Mouse (Mus musculus) embryonic facial prominence, embryonic 15.5 days (tissue): ENCODE data around the gene Cfap45. TPM values are rescaled to one million over a fixed set of nuclear protein-coding genes. Genes with fewer than 3 reads are reported as not detected.

Experiments used
- ATAC-seq: fragments of 200-750 bp; cut with Nextera tagmentation; 2 replicates; pipeline ENCODE4 v1.8.0; 2017; ENCODE audit warnings: low read depth, moderate TSS enrichment; ENCODE audit not compliant: insufficient number of reproducible peaks, low FRiP score, low TSS enrichment
- H3K27ac ChIP-seq: fragments of 300-500 bp; sonication (generic); replicated peaks from 2 replicates; pipeline ENCODE4 v1.5.1; 2015; ENCODE audit warnings: mild to moderate bottlenecking, inconsistent platforms
- H3K27me3 ChIP-seq: fragments of 300-500 bp; sonication (generic); 2 replicates; pipeline ENCODE4 v1.6.1; 2015; ENCODE audit warnings: inconsistent platforms
- H3K36me3 ChIP-seq: fragments of 300-500 bp; sonication (generic); 2 replicates; pipeline ENCODE4 v1.6.1; 2015; ENCODE audit warnings: mild to moderate bottlenecking, inconsistent platforms
- H3K4me1 ChIP-seq: fragments of 300-500 bp; sonication (generic); 2 replicates; pipeline ENCODE4 v1.6.1; 2015; ENCODE audit warnings: inconsistent platforms
- H3K4me2 ChIP-seq: fragments of 300-500 bp; sonication (generic); replicated peaks from 2 replicates; pipeline ENCODE4 v1.6.1; 2015; ENCODE audit warnings: mild to moderate bottlenecking, inconsistent platforms
- H3K4me3 ChIP-seq: fragments of 300-500 bp; sonication (generic); replicated peaks from 2 replicates; pipeline ENCODE4 v1.5.1; 2015; ENCODE audit warnings: mild to moderate bottlenecking, inconsistent platforms
- H3K9ac ChIP-seq: fragments of 300-500 bp; sonication (generic); 2 replicates; pipeline ENCODE4 v1.6.1; 2015; ENCODE audit warnings: inconsistent platforms
- H3K9me3 ChIP-seq: fragments of 300-500 bp; sonication (generic); replicated peaks from 2 replicates; pipeline ENCODE4 v1.6.1; 2016; ENCODE audit warnings: inconsistent platforms
- WGBS: fragments of 180-500 bp; shearing (Covaris S2); methylation state at CpG from one replicate; pipeline ENCODE4 v1.1.7; 2015; 5-methylcytosine and 5-hydroxymethylcytosine counted together
- polyA plus RNA-seq: library from polyadenylated mRNA; unstranded; fragments of >200 nt; fragmentation: Nextera tagmentation; extraction: Ambion mirVana; gene quantifications from 2 replicates; pipeline ENCODE4 v1.2.1, GENCODE M21; 2015

The Cfap45 gene
- polyA plus RNA-seq, 1 experiment from 2014 or later = 18.7 TPM

GRCm38 (mm10) chr1:172539827-172540226 is 19.2 kb downstream of the Cfap45 start:
- ATAC-seq = no peak; the same call in 1 of the 2 replicates
- no peaks in the 10 kb centered on the region for H3K27me3 ChIP-seq
- 43% methylated on average over 6 of the region's 6 CpGs for WGBS
- H3K4me2 ChIP-seq = no peak overlapping the region
- no peak overlapping the region for H3K27ac ChIP-seq
- H3K4me1 ChIP-seq = 0 out of 2 replicates have a peak, but pooled peaks cover 10% of the 10 kb centered on the region
- no peaks in the 10 kb centered on the region for H3K36me3 ChIP-seq
- no peaks in the 10 kb centered on the region for H3K9me3 ChIP-seq
- H3K4me3 ChIP-seq = no peak overlapping the region
- no peak overlapping the region for H3K9ac ChIP-seq

DNA sequence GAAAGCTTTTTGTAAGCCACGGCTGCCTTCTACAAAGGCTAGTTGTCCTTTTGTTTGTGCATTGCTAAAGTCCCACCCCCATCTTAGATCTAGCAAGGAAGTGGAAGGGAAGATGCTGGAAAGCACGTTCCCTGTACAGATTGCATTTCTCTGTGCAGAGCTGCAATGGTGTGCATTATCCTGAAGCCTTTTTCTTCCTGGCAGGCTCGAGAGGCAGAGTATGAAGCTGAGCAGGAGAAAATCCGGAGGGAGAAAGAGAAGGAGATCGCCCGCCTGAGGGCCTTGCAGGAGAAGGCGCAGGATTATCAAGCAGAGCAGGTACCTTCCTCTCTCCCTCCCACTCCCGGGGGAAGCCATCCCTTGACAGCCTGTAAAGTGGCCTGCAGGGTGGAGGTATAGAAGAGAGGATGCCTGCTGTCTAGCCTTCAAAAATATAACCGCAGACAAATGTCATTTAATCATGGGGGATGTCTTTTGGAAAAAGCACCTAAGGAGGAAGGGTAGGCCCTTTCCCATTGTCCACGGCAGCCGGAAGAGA is 19.8 kb downstream of the Cfap45 start:
- 0 out of 2 replicates have a peak, but pooled peaks cover 10% of the 10 kb centered on the region for H3K4me1 ChIP-seq
- no peak overlapping the region for H3K4me2 ChIP-seq
- no peak overlapping the region for H3K27ac ChIP-seq
- no peak for ATAC-seq
- no peak overlapping the region for H3K9ac ChIP-seq
- H3K27me3 ChIP-seq = no peaks in the 10 kb centered on the region
- no peaks in the 10 kb centered on the region for H3K36me3 ChIP-seq
- WGBS = 37% methylated on average over 11 of the region's 11 CpGs
- H3K9me3 ChIP-seq = no peaks in the 10 kb centered on the region
- no peak overlapping the region for H3K4me3 ChIP-seq

GRCm38 (mm10) chr1:172546062-172546461 is 25.5 kb downstream of the Cfap45 start:
- no peak for ATAC-seq
- H3K4me2 ChIP-seq = no peak overlapping the region
- no peaks in the 10 kb centered on the region for H3K9me3 ChIP-seq
- no peaks in the 10 kb centered on the region for H3K36me3 ChIP-seq
- no peak overlapping the region for H3K9ac ChIP-seq
- H3K27me3 ChIP-seq = no peaks in the 10 kb centered on the region
- 85% methylated on average over 4 of the region's 4 CpGs for WGBS
- H3K4me1 ChIP-seq = peaks cover 13% of the 10 kb centered on the region
- H3K4me3 ChIP-seq = no peak overlapping the region
- H3K27ac ChIP-seq = no peak overlapping the region

DNA sequence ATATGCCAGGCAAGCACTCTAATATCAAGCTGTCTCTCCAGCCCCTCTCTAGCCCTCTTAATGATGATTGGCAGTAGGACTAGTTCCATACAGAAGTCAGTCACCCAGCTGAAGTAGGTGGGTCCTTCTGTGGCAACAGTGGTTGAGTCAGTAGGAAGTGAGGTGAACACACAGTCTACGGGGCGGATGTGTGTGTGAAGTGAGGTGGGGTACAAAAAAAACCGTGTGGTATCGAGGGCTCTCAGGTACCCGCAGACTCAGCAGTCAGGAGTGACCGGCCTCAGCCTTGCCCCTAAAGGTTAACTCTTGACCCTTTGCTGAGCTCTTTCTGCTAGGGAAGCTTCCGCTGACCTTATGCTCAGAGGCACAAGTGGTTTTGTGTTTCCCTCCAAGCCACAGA is 27.9 kb downstream of the Cfap45 start:
- 28% methylated on average over 7 of the region's 7 CpGs for WGBS
- no peak for ATAC-seq
- H3K27me3 ChIP-seq = no peaks in the 10 kb centered on the region
- H3K4me1 ChIP-seq = peaks cover 23% of the 10 kb centered on the region
- H3K9me3 ChIP-seq = no peaks in the 10 kb centered on the region
- no peak overlapping the region for H3K4me2 ChIP-seq
- no peak overlapping the region for H3K27ac ChIP-seq
- H3K4me3 ChIP-seq = no peak overlapping the region
- no peak overlapping the region for H3K9ac ChIP-seq
- H3K36me3 ChIP-seq = no peaks in the 10 kb centered on the region

DNA sequence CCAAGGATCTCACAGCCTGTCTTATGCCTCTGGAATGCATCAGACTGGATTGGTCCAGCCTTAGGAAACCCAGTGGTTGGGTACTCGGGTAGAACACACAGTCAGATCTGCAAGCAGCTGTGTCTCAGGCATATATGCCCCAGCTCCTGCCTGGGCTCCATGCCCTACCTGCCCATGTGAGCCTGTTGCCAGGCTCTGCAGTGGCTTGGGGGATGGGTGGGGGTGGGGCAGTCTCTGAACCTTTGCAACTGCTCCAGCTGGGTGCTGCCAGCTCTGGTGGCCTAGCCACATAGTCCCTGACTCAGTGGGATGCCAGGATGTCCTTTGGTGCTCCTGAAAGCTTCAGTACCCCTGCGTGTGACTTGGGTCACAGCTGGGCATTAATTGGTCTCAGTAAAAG is 28.7 kb downstream of the Cfap45 start:
- no peak for ATAC-seq
- WGBS = 18% methylated on average over 2 of the region's 2 CpGs
- peak overlapping the region; percentile 38; the same call in 1 of the 2 replicates for H3K4me3 ChIP-seq

GRCm38 (mm10) chr1:172549717-172550116 is 29.1 kb downstream of the Cfap45 start:
- Histone ChIP-seq H3K27me3 (no peaks in the 10 kb centered on the region), H3K4me2 (peak overlapping the region; percentile 43), H3K9ac (no peak overlapping the region), H3K4me3 (peak overlapping the region; percentile 38), H3K27ac (no peak overlapping the region), H3K4me1 (peaks cover 30% of the 10 kb centered on the region), H3K36me3 (no peaks in the 10 kb centered on the region), H3K9me3 (no peaks in the 10 kb centered on the region)
- WGBS = 9% methylated on average over 8 of the region's 8 CpGs
- no peak for ATAC-seq

More for the DNA sequence above, 28.7 kb downstream of the Cfap45 start:
- H3K36me3 ChIP-seq = no peaks in the 10 kb centered on the region
- H3K4me2 ChIP-seq = peak overlapping the region; percentile 43
- no peak overlapping the region for H3K9ac ChIP-seq
- no peak overlapping the region for H3K27ac ChIP-seq
- H3K27me3 ChIP-seq = no peaks in the 10 kb centered on the region
- no peaks in the 10 kb centered on the region for H3K9me3 ChIP-seq
- peaks cover 29% of the 10 kb centered on the region for H3K4me1 ChIP-seq

DNA sequence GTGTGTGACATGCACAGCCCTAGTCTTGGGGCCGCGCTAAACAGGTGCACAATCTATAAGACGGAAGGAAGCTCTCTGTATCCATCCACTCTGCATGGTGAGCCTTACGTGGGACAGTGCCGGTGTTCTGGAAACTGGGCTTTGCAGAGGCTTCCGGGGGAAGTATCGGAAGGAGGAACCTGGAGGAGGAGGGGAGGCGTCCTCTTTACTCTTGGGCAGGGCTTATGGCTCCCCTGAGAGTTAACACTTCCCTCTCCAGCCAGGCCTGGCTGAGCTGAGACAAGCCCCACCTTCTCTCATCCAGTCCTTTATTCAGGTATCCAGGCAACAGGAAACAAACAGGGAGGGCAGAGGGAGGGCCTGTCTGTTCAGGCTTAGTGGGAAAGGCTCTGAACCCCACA is 29.9 kb downstream of the Cfap45 start:
- under 1% methylated on average over 8 of the region's 8 CpGs for WGBS
- Histone ChIP-seq H3K9me3 (no peaks in the 10 kb centered on the region), H3K4me1 (peaks cover 30% of the 10 kb centered on the region), H3K9ac (peak overlapping the region; percentile 9; the same call in 1 of the 2 replicates), H3K27me3 (no peaks in the 10 kb centered on the region), H3K27ac (no peak overlapping the region; the same call in 1 of the 2 replicates), H3K4me3 (peak overlapping the region; percentile 38), H3K4me2 (peak overlapping the region; percentile 43), H3K36me3 (no peaks in the 10 kb centered on the region)
- peak; percentile 76 for ATAC-seq

GRCm38 (mm10) chr1:172551009-172551408 is 30.4 kb downstream of the Cfap45 start:
- Histone ChIP-seq H3K36me3 (no peaks in the 10 kb centered on the region), H3K9me3 (no peaks in the 10 kb centered on the region), H3K4me2 (peak overlapping the region; percentile 43; the same call in 1 of the 2 replicates), H3K27me3 (no peaks in the 10 kb centered on the region), H3K4me1 (peaks cover 30% of the 10 kb centered on the region), H3K4me3 (peak overlapping the region; percentile 38), H3K9ac (no peak overlapping the region), H3K27ac (no peak overlapping the region; the same call in 1 of the 2 replicates)
- ATAC-seq = no peak
- 38% methylated on average over 7 of the region's 7 CpGs for WGBS

DNA sequence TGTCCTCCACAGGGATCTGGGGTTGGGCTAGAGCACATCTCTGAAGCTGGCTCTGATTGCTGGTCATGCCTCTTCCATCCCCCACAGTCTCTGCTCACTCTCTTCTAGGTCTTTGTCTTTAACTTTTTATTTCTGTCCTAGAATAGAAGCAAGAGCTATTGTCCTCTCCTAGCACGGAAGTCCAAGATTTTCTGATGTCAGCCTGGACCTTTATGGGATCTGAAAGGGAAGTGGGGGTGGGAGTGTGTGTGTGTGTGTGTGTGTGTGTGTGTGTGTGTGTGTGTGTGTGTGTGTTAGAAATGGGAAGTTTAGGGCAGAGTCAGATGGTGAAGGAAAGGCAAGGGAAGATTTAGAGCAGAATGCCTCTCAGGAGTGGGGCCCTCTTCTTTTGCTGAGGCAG is 32.0 kb downstream of the Cfap45 start:
- Histone ChIP-seq H3K9ac (no peak overlapping the region), H3K4me2 (no peak overlapping the region), H3K4me3 (no peak overlapping the region), H3K4me1 (peaks cover 35% of the 10 kb centered on the region), H3K36me3 (no peaks in the 10 kb centered on the region), H3K27me3 (no peaks in the 10 kb centered on the region), H3K27ac (no peak overlapping the region), H3K9me3 (no peaks in the 10 kb centered on the region)
- no peak for ATAC-seq
- WGBS = 60% methylated on average over 1 of the region's 1 CpGs

DNA sequence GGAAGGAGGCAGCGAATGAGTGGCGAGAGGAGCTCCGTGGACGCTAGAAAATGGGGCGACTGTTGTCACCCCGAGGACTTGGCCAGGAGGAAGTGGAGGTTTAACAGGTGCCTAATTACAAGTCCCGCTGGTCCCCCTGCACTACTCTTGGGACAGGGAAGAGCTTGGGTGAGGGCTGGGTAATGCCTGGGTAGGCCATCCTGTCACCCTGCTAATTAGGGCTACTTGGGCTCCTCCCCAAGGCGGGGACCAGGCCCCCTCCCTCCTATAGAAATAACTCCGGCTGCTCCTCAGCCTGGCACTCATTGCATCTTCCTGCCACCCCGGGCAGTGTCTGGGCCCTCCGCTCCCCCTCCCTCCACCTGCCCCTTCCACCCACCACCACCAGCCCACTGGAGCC is 35.0 kb downstream of the Cfap45 start, which contains the start of gene Vsig8:
Gene Vsig8 (plus strand): TSS at position 301 of the 400 bp plus-strand sequence.
- Histone ChIP-seq H3K9me3 (no peaks in the 10 kb centered on the region), H3K4me1 (peaks cover 32% of the 10 kb centered on the region), H3K27me3 (peaks cover 6% of the 10 kb centered on the region), H3K9ac (no peak within 1 kb of the TSS), H3K4me2 (no peak within 1 kb of the TSS), H3K4me3 (no peak within 1 kb of the TSS), H3K36me3 (no peaks in the 10 kb centered on the region), H3K27ac (no peak within 1 kb of the TSS)
- 70% methylated on average over 11 of the region's 11 CpGs for WGBS
- no peak for ATAC-seq

DNA sequence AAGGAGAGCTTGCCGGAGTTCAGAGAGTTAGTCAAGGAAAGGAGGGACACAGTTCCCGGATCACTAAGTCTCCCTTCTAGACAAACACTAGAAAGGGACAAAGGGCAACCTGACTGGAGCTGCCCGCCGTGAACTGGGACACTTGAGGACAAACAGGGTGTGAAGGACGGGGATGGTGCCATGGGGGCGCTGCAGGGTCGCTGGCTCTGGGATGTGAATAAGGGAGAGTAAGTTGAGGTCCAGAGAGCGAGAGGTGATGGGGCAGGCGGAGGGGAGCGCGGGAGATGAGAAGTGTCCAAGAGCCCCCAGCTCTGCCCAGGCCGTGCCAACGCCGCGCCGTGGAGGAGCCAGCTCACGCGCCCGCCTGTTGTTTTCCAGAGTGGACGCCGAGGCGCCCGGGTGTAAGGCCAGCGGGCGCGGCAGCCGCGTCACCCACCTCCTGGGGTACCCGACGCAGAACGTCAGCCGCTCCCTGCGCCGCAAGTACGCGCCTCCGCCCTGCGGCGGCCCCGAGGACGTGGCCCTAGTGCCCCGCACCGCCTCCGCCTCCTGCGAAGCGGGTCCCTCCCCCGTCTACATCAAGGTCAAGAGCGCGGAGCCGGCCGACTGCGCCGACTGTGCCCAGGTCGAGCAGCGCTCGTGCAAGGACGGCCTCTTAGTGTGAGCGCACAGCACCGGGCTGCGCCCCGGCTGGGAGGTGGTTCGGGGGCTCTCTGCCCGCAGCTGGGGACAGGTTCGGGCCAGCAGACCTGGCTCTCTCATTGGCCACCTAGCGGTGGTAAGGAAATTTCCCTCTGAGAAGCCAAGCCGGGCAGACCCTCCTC is 42.3 kb downstream of the Cfap45 start:
- under 1% methylated on average over 60 of the region's 66 CpGs for WGBS
- H3K36me3 ChIP-seq = no peaks in the 10 kb centered on the region
- H3K27ac ChIP-seq = peak overlapping the region; percentile 58; the same call in 1 of the 2 replicates

More for the DNA sequence above, 42.3 kb downstream of the Cfap45 start:
- Histone ChIP-seq H3K9ac (peak overlapping the region; percentile 57), H3K27me3 (peaks cover 31% of the 10 kb centered on the region), H3K9me3 (no peaks in the 10 kb centered on the region), H3K4me3 (peak overlapping the region; percentile 69), H3K4me1 (peaks cover 19% of the 10 kb centered on the region), H3K4me2 (peak overlapping the region; percentile 98)
- ATAC-seq = peak; percentile 84
